Mouse (Mus musculus) neutrophil, adult 65 days (primary cell): Measurements from ENCODE around the gene Plch1. TPM values are rescaled to one million over a fixed set of nuclear protein-coding genes. Genes with fewer than 3 reads are reported as not detected.

Experiments used
- total RNA-seq: library from RNA; stranded (reverse); gene quantifications from 2 replicates; pipeline ENCODE4 v1.2.4, GENCODE M21; 2023

Plch1 gene
- not detected in 2 replicates for total RNA-seq

GRCm38 (mm10) chr3:63899309-63899695 is at the start of gene Plch1:
Gene Plch1, minus strand, starts transcription at chr3:63899472.

GRCm38 (mm10) chr3:63928878-63929859 is 29.9 kb upstream of the Plch1 start, which contains the start of gene E130311K13Rik:
Gene E130311K13Rik, minus strand, starts transcription at chr3:63929472.

Other genes starting within 250 kb of the Plch1 start
- gene E130311K13Rik, start 30.0 kb upstream of the Plch1 start, total RNA-seq: 0.38 and 1.6 TPM in 2 replicates
- 10.6 and 12.0 TPM in 2 replicates for gene Slc33a1, start 65.3 kb upstream of the Plch1 start, total RNA-seq
- gene Gmps, start 76.6 kb upstream of the Plch1 start, total RNA-seq: 7.6 and 11.6 TPM in 2 replicates
- not detected in 2 replicates for gene Vmn2r1, start 182.1 kb upstream of the Plch1 start, total RNA-seq
- not detected in 2 replicates for gene Vmn2r2, start 242.5 kb upstream of the Plch1 start, total RNA-seq